Mouse (Mus musculus) right cerebral cortex, postnatal 10 days (tissue): ENCODE measurements around the gene Zkscan6.

ENCODE experiments used
- DNase-seq, 2 experiments: peaks; one replicate each; pipeline ENCODE4 v3.0.0; 2021; ENCODE audit warnings: low spot score in 2 of 2

Gene Zkscan6

DNA sequence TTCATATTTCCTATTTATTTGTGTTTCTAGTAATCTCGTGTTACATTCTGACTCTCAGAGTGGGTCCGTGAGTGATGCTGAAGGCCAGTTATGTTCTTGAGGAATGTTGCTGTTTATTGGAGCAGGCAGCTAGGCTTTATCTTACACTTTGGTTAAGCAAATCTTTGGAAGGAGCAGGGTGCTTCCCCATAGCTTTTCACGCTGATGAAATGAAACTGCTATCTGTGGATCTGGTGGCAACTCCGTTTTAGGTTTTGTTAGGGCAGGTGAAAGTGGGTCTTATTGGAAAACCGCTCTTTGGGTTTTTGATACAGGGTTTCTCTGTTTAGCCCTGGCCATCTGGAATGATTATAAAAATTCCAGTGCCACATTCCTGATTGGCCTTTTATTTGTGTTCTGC, 5.1 kb downstream of the Zkscan6 start:
- DNase-seq, result no peak

- DNase-seq, result no peak
Observed at GRCm38 (mm10) chr11:65814381-65814780, 7.4 kb downstream of the Zkscan6 start.

- no peak for DNase-seq
Observed at GRCm38 (mm10) chr11:65816237-65816636, 9.3 kb downstream of the Zkscan6 start.

- no peak for DNase-seq
Observed at GRCm38 (mm10) chr11:65818193-65818592, 11.2 kb downstream of the Zkscan6 start.

GRCm38 (mm10) chr11:65820280-65820679, 13.3 kb downstream of the Zkscan6 start:
- DNase-seq, result peak; percentile 40 to 46

DNA sequence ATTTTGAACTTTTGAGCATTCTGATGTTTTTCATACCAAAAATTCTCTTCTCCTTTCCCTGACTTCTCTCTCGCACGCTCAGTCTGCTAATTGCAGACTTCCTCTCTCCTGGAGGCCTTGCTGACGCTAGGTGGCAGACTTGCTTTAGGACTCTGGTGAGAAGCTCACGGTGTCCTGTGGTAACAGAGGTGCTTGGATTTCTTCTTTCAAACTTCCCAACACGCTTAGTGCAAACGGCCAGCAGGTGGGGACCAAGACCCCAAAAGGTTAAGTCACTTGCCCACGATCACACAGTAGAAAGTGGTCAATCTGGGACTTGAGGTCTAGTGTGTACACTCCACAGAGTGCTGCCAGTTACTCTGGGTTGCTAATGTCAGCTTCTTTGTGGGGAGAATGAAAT, 13.9 kb downstream of the Zkscan6 start:
- peak; percentile 83 to 90 for DNase-seq

DNA sequence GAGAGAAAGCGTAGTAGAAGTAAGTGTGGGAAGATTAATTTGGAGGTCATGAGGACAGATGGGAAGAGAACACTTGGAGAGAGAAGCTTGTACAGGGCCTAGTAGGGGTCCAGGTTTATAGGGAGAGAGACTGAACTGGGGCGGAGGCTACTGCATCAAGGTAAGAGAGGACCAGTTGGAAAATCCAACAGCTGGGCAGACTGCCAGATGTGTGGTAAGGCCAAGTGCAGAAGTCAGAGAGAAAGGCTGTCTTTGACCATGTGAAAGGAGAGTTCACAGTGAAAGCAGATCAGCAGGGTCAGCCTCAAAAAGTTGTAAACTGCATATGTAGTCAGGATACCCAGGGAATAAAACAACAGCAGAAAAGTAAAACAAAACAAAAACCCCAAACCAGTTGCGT, 17.6 kb downstream of the Zkscan6 start:
- no peak for DNase-seq

DNA sequence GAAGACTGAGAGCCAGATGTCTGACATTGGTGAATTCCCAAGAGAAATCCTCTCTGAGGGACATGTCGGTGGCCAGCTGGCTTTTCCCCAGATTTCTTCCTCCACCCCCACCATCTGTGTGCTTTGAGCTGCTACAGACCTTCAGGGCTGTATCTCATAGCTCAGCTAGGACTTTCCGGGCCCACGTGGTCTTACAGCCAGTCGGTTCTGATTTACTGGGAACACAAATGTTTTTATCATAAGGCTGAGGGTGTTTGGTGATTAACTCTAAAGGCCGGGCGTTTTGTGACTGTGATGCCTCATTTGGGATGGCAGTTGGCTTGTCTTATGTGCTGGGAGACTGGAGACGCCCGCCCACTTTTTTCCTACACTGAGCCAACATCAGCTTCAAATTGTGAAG, 32.0 kb downstream of the Zkscan6 start:
- peak; percentile 55 to 66 for DNase-seq

GRCm38 (mm10) chr11:65846446-65846845, 39.5 kb downstream of the Zkscan6 start:
- DNase-seq, result no peak

DNA sequence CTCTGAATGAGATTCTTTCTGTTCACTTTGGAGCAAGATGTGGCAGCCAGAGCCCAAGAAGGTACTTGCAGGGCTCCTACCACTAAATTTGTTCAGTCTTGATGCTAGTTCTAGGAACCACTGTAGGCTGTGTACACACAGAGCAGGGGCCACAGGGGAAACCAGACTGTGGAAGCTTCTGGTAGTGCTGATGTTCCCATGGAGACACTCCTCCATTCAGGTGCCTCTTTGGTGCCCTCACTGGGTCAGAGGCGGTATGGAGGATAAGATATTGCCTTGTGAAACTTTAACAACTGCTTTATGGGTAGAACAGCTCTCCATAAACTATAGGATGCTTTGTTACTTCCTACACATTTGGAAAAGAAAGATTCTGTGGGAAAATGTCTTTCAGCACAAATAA, 45.1 kb downstream of the Zkscan6 start:
- DNase-seq, result peak in 1 of 2 experiments; percentile 24

GRCm38 (mm10) chr11:65861476-65861875, 54.5 kb downstream of the Zkscan6 start:
- DNase-seq, result no peak

GRCm38 (mm10) chr11:65877146-65877775, 70.3 kb downstream of the Zkscan6 start:
- no peak for DNase-seq
